Mouse (Mus musculus) T-helper 17 cell (primary cell): Measurements from ENCODE around the gene Nrap.

Experiments
- in situ Hi-C, 2 experiments: fragments of 300-600 bp; cut with MboI, MseI; formaldehyde crosslinking; loops; 1 replicate in 1 of 2; 2 replicates in 1 of 2; pipeline ENCODE4 v1.15.1; 2025; ENCODE audit warnings: high pct_unique_total_duplicates in 2 of 2

Nrap gene

GRCm38 (mm10) chr19:56319629-56320028, 70.2 kb downstream of the Nrap start:
- in situ Hi-C loops = no loop called here

GRCm38 (mm10) chr19:56319219-56319618, 70.6 kb downstream of the Nrap start:
- in situ Hi-C loops = no loop called here

DNA sequence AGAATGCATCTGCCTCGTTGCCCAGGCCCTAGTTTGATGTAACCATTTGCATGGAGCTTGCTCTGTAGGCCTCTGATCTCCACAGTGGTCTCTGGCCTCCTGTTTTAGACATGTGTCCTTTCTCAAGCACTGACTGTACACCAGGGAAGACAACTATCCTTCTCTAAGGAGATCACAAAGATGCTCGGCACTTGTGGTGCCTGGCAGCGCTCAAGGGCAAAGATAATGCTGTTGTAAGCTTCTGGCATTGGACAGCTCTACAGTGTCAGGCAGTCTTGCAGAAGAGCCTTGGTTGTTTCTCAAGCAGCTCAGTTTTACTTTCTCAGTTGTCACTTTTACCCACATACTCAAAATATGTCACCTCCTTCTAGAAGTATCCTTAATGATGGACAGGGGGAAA, 73.3 kb downstream of the Nrap start:
- in situ Hi-C loops = no loop called here

DNA sequence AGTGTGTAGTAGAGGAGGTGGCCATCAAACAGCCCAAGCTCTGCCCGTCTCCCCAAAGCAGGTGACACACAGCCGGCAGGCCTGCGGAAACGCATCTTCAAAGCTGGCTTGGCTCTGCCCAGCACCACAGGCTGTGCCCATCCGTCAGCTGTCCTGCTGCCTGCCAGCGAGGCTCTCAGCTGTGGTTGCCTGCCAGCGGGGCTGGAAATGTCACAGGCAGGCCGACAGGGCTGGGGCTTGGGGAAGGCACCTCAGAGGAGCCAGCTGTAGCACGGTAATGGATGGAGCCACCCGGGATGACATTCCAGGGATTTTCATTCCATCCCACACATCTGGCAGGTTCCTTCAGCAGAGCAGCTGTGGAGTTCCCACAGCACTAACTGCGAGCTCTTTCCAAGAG, 89.0 kb downstream of the Nrap start:
- in situ Hi-C loops = loop anchor here in 1 of 2 experiments (10.0 kb wide), 1 partner anchor 1894 kb away; no protein-coding TSS in a partner anchor

GRCm38 (mm10) chr19:56297264-56297663, 92.6 kb downstream of the Nrap start:
- in situ Hi-C loops = no loop called here

DNA sequence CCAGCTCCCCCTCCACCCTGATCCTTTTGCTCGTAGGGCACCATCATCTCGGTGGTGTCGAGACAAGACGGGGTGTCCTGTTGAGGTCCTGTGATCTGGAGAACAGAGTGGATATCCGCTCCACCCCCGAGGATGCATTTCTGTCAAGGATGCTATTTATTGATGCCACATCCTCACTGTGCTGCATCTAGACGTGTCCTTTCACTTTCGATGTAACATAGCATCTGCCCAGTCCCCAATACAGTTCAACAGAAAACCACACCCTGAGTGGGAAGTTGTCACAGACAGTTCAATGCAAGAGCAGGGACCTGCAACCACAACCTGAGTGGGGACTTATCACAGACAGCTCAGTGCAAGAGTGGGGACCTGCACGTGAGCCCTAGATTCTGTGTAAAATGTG, 93.2 kb downstream of the Nrap start:
- in situ Hi-C loops = no loop called here

DNA sequence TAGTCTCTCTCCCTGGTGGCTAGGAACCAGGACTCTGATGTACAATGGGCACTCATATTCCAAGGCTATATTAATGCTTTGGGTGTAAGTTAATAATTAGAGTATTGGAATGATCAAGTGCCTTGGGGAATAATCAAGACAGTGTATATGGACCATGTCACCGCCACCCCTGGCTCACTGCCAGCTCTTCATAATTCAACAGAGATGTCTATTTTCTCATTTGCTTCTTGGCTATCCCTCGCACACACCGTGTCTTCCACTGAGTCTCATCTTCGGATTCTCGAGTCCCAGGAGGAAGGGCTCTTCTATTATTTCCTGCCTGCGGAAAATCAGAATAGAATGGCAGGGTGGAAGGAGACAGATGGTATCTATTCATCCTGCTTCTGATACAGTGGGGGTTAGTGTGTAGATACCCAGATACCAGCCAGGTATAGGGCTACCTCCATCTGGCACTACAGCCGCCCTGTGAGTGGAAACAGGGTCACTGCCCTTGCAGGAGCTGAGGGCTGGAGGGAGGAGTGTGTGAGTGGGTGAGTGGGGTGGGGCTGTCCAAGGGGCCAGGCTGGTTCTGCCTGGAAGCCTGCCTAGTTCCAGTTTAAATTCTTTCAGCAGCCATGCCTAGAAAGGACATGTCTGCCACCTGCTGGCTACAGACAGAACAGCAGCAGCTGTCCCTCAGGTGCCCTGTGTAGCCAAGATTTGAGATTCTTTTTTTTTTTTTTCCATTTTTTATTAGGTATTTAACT, 95.0 kb downstream of the Nrap start:
- in situ Hi-C loops = no loop called here

- in situ Hi-C loops = no loop called here
These were observed 97.5 kb downstream of the Nrap start for GRCm38 (mm10) chr19:56292335-56292734.

GRCm38 (mm10) chr19:56291898-56292297, 97.9 kb downstream of the Nrap start:
- in situ Hi-C loops = no loop called here

GRCm38 (mm10) chr19:56289642-56290041, 100.2 kb downstream of the Nrap start:
- in situ Hi-C loops = no loop called here

DNA sequence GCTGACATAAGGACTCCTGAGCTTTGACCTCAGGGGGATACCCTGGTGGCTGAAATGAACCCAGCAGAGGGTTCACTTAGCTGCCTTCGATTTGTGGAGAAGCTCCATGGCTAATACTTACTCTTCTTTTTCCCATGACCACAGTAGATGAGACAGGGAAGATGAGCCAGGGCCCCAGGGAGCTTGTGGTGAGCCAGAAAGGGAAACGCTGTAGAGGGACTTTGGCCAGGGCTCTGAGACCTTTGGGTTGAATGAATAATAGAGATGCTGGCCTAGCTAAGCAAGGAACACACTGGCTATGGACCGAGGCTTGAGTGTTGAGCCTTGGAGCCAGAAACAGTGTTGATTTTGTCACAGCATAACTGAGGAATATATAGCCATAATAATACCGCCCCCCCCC, 101.4 kb downstream of the Nrap start:
- in situ Hi-C loops = no loop called here

DNA sequence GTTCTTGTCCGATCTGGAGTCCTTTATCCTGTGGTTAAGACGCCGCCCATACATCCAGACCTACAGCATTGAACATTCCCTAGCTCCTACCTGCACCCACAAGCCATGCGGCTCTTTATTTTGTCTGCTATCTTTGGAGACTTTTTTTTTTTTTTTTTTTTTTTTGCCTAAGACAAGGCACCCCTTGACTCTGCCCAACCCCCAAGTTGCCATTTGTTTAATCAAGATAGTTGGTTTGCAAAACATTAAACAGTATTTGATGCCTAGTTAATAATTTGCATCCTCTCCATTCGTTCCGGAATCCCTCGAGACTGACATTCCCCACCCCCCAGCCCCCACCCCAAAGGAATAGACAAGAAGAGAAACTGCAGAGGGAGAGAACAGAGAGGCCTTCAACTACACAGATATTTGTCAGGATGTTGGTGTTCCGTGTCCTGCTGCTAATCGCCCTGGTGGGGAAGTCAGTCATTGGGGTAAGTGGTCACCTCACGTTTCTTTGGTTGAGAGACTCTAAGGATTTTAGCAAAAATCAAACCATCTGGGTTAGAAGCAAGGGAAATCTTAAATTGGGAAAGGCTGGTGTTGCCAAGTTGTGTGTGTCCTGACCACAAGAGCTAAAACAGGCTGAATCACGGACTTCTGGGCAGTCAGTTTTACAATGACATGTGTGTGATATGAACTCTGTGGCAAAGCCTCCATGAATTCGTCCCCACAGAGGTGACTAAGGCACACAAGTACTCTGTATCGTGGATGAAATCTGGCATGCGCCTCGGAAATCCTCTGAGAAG, 102.1 kb downstream of the Nrap start:
- in situ Hi-C loops = no loop called here

- in situ Hi-C loops = no loop called here
These were observed 103.0 kb downstream of the Nrap start, which contains the start of gene Habp2 for GRCm38 (mm10) chr19:56286866-56287265. TSS of gene Habp2 (plus strand) at chr19:56287137.

- in situ Hi-C loops = no loop called here
These were observed 104.6 kb downstream of the Nrap start for GRCm38 (mm10) chr19:56285222-56285621.

DNA sequence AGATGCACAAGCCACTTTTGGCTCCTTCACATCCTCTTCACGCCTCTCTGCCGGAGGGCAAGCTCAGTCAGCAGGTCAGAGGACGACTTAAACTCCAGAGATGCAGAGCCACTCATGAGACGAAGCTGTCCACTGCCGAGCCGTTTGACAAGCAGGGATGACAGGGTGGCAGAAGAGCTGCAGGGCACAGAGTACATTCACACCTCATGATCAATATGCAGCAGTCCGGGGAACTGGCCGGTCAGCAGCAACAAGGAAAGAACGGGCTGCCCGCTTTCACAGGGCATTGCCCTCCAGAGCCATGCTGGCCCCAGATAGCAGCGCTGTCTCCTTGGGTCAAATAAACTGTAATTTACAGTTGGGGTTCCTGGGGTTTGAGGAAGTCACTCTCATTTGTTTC, 111.5 kb downstream of the Nrap start:
- in situ Hi-C loops = no loop called here

DNA sequence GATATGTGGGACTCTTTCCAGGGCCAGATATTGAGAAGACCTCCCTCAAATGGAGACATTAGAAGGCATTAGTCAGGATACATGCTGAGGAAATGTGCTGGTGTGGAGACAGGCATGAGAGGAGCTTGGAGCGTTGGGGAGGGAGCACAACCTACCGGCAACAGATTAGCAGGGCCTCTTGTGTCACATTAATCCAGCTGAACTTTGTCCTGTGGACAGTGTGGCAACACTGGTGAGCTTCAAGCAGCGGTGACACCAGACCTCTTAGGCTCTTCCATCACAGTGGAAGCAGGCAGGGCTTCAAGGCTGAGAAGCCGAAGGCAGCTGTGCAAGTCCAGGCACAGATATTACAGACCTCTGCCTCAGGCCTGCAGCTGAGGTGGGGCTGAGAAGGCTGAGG, 111.9 kb downstream of the Nrap start:
- in situ Hi-C loops = no loop called here

- in situ Hi-C loops = no loop called here
These were observed 112.6 kb downstream of the Nrap start for GRCm38 (mm10) chr19:56277140-56277804.

DNA sequence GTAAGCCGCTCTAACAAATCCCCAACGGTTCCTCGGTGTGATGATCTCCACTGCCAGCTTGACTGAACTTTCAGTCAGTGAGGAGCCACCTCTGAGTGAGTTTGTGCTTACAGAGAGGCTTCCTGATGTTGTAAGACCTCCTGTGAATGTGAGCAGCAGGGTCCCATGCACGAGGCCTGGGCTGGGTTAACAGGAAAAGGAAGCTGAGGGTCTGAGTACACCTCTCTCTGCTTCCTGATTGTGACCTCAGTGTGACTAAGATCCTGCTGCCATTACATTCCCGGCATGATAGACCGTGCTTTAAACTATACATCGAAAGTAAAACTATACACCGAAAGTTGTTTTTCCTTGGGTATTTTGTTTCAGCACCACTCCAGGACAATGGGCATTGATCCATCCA, 117.8 kb downstream of the Nrap start:
- in situ Hi-C loops = no loop called here
